Mouse (Mus musculus): ENCODE results near the gene Ahdc1. TPM values are rescaled to one million over a fixed set of nuclear protein-coding genes. Genes with fewer than 3 reads are reported as not detected.

Gene Ahdc1
- polyA plus RNA-seq, 1 experiment, result 23.7 TPM

DNA sequence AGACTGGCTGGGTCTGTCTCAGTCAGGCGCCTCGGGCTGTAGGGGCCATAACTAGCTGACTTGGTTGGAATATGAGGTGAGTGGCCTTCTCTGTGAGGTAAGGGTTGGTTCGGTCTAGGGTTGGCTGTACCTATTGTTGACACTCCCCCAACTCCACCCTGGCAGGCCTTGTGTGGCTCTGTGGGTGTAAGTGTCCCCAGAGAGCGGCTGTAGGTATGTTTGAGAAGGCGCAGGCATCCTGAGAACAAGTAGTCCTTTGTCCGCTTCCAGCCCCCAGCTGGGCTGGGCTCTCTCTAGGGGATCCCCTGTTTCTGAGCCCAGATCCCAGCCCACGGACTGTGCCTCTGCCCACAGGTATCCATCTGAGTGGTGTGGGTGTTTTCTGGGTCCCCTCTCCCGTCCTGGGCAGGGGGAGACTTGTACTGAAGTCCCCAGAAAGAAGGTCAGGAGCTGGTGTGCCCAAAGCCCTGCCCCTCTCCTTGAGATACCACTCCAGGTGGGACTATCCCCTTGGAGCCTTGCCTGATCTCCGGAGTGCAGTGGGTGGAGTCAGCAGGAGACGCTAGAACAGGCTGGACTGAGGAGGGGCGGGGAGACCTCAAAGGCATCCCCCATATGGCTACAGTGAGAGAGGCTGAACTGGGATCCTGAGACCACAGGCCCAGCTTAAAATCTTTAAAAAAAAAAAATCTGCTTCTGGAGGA is 34.9 kb downstream of the Ahdc1 start:
- Histone ChIP-seq H3K27me3 (ENCODE audit: control insufficient read depth, insufficient read depth, low read length) (no peaks in the 10 kb centered on the region), H3K36me3 (ENCODE audit: control insufficient read depth, insufficient read depth, low read length) (no peaks in the 10 kb centered on the region), H3K27ac (ENCODE audit: insufficient read depth, low read depth, low read length) (no peak overlapping the region), H3K4me3 (ENCODE audit: low read depth, low read length) (no peak overlapping the region), H3K4me1 (ENCODE audit: control insufficient read depth, insufficient read depth, insufficient read length, low read length) (peaks cover 42% of the 10 kb centered on the region)
- TF ChIP-seq CTCF (IDR thresholded peaks at IDR 0.05; ENCODE audit: extremely low read depth, insufficient read length, insufficient replicate concordance, low read depth, low read length), result no peak
- TF ChIP-seq POLR2A (IDR thresholded peaks at IDR 0.05; ENCODE audit: low read depth, low read length), result no peak
- 37% methylated on average over 11 of the region's 11 CpGs for WGBS

DNA sequence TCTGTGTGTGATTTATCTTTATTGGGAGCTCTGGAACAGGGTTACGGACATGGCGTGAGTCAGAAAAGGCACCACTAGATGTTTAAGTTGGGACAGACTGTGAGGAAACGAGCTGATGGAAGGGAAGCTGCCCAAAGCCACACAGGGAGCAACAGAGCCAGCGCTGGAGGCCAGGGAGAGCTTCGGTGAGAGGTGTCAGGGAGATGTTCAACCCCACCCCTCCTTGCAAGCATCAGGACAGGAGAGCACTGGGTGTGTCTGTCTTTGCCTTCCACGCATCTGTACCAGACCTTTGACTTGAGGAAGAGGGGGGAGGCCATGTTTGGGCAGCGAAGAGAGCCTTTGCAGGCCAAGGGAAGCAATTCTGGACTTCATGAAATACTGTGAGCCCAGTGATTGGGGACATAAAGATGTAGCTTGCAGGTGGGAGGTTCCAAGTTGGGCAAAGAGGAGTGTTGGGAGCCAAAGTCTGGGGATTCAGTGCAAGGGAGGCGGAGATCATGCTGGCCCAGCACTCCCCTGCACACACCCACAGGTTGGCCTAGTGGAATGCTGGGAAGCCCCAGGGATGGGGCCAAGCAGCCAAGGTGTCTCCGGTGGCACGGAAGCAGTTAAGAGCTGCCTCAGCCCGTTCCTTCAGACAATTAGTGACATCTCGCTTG is 35.8 kb downstream of the Ahdc1 start:
- Histone ChIP-seq H3K27ac (ENCODE audit: insufficient read depth, low read depth, low read length) (peak overlapping the region; percentile 60; the same call in 1 of the 2 replicates), H3K27me3 (ENCODE audit: control insufficient read depth, insufficient read depth, low read length) (no peaks in the 10 kb centered on the region), H3K4me1 (ENCODE audit: control insufficient read depth, insufficient read depth, insufficient read length, low read length) (peaks cover 43% of the 10 kb centered on the region), H3K4me3 (ENCODE audit: low read depth, low read length) (no peak overlapping the region), H3K36me3 (ENCODE audit: control insufficient read depth, insufficient read depth, low read length) (no peaks in the 10 kb centered on the region)
- 29% methylated on average over 12 of the region's 12 CpGs for WGBS
- no peak for TF ChIP-seq CTCF (IDR thresholded peaks at IDR 0.05; ENCODE audit: extremely low read depth, insufficient read length, insufficient replicate concordance, low read depth, low read length)
- TF ChIP-seq POLR2A (IDR thresholded peaks at IDR 0.05; ENCODE audit: low read depth, low read length), result no peak

DNA sequence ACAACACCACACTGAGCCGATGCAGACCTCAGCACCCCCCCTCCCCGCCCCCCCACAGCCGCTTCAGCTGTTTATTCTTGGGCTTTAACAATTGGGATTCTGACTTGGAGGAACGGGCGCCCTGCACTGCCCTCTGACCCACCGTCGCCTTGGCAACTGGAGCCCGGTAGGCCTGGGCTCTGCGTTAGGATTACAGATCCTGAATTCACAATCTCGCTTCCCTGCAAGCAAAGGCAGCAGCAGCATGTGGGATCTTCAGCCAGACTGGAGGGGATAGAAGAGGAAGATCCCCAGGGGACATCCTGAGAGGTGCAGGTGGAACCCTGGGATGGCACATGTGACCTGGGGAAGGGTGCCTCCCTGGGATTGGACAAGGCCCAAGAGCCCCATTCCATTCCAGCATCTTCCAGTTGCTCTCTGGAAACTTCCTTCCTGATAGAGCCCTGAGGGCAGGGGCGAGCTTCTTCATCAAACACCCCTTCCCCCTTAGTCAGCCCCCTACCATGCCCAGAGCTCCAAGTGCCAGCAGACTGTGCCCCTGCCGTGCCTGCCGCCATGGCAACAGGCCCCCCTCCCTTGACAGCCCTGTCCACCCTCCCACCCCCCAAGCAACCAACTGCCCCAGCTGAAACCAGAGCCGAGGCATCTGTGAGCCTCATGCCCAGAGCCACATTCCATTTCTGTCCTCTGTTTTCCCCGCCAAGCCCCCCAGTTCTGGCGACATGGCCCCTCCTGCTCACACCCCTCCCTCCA is 36.5 kb downstream of the Ahdc1 start:
- H3K4me3 ChIP-seq (ENCODE audit: low read depth, low read length), result no peak overlapping the region
- peaks cover 37% of the 10 kb centered on the region for H3K4me1 ChIP-seq (ENCODE audit: control insufficient read depth, insufficient read depth, insufficient read length, low read length)
- 56% methylated on average over 16 of the region's 16 CpGs for WGBS
- no peak for TF ChIP-seq CTCF (IDR thresholded peaks at IDR 0.05; ENCODE audit: extremely low read depth, insufficient read length, insufficient replicate concordance, low read depth, low read length)
- TF ChIP-seq POLR2A (IDR thresholded peaks at IDR 0.05; ENCODE audit: low read depth, low read length), result no peak
- no peaks in the 10 kb centered on the region for H3K27me3 ChIP-seq (ENCODE audit: control insufficient read depth, insufficient read depth, low read length)
- no peak overlapping the region for H3K27ac ChIP-seq (ENCODE audit: insufficient read depth, low read depth, low read length)
- no peaks in the 10 kb centered on the region for H3K36me3 ChIP-seq (ENCODE audit: control insufficient read depth, insufficient read depth, low read length)

DNA sequence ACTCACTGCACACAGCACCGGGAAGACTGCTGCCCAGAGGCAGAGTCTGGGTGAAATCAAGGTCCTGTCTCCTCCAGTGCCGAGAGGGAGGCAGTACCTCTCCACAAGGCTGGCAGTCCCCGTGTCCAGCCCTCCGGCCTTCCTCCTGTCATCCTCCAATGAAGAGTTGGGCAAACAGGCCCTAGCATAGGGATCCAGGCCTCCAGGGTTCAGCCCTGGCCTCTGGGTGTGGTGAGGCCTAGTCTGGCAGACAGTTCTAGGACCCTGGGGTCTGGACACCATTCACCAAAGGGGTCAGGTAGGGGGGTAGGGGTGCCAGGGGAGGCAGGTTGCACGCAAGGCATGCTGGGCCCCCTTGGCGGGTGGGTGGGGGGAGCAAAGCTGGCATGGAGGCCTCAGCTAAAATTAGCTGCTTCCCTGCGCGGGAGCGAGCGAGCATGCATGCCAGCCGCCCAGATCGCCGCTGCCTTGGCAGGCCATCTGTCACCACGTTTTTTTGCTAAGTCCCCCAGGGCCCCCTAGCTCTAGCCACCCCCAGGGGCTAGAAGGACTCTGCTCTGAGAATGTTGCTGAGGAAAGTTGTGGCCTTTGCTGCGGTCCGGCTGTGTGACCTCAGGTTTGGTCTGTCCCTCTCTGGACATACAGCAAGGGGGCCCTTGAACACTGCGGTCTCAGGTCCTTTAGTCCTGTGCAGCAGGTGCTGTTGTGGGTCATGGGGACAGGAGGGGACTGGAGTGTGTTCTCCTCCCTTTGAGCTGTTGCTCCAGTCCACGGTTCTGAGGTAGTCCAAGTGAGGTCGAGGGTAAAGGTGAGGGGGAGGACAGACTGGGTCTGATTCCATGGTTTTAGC is 38.2 kb downstream of the Ahdc1 start:
- H3K4me1 ChIP-seq (ENCODE audit: control insufficient read depth, insufficient read depth, insufficient read length, low read length), result peaks cover 37% of the 10 kb centered on the region
- WGBS, result 79% methylated on average over 19 of the region's 19 CpGs
- no peaks in the 10 kb centered on the region for H3K27me3 ChIP-seq (ENCODE audit: control insufficient read depth, insufficient read depth, low read length)
- no peak overlapping the region for H3K4me3 ChIP-seq (ENCODE audit: low read depth, low read length)
- H3K36me3 ChIP-seq (ENCODE audit: control insufficient read depth, insufficient read depth, low read length), result no peaks in the 10 kb centered on the region
- H3K27ac ChIP-seq (ENCODE audit: insufficient read depth, low read depth, low read length), result peak overlapping the region; percentile 52; the same call in 1 of the 2 replicates
- TF ChIP-seq CTCF (IDR thresholded peaks at IDR 0.05; ENCODE audit: extremely low read depth, insufficient read length, insufficient replicate concordance, low read depth, low read length) (no peak), POLR2A (IDR thresholded peaks at IDR 0.05; ENCODE audit: low read depth, low read length) (no peak)

DNA sequence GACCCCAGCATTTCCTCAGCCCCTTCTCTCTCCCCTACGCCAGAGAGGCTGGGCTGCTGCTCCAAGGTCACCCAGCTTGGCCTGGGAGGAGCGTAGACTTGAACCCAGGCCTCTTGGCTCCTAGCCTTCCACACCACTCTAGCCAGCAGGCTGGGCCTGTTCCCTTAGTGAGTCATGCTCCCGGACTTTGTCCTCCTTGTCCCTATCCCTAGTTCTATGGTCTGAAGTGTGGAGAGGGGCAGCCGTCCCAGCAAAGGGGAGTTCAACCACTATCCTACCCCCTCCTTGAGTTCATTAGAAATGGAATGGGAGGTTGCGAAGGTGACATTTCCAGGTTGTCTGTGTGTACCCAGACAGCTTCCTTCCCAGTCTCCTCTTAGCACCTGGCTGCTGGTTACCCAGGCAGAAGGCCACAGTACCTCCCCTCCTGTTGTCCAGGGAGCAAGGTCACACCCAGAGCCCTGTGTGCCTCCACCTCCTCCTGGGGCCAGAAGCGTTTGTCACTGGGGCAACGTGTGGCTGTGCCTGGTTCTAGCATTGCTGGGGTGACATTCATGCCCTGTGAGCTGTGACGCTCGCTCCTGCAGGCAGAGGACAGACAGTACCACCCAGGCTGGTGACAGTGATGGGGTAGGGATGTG is 39.3 kb downstream of the Ahdc1 start:
- 41% methylated on average over 9 of the region's 9 CpGs for WGBS
- Histone ChIP-seq H3K4me3 (ENCODE audit: low read depth, low read length) (no peak overlapping the region), H3K27me3 (ENCODE audit: control insufficient read depth, insufficient read depth, low read length) (no peaks in the 10 kb centered on the region), H3K27ac (ENCODE audit: insufficient read depth, low read depth, low read length) (peak overlapping the region; percentile 52), H3K4me1 (ENCODE audit: control insufficient read depth, insufficient read depth, insufficient read length, low read length) (peaks cover 44% of the 10 kb centered on the region), H3K36me3 (ENCODE audit: control insufficient read depth, insufficient read depth, low read length) (no peaks in the 10 kb centered on the region)
- TF ChIP-seq POLR2A (IDR thresholded peaks at IDR 0.05; ENCODE audit: low read depth, low read length) (no peak), CTCF (IDR thresholded peaks at IDR 0.05; ENCODE audit: extremely low read depth, insufficient read length, insufficient replicate concordance, low read depth, low read length) (no peak)

DNA sequence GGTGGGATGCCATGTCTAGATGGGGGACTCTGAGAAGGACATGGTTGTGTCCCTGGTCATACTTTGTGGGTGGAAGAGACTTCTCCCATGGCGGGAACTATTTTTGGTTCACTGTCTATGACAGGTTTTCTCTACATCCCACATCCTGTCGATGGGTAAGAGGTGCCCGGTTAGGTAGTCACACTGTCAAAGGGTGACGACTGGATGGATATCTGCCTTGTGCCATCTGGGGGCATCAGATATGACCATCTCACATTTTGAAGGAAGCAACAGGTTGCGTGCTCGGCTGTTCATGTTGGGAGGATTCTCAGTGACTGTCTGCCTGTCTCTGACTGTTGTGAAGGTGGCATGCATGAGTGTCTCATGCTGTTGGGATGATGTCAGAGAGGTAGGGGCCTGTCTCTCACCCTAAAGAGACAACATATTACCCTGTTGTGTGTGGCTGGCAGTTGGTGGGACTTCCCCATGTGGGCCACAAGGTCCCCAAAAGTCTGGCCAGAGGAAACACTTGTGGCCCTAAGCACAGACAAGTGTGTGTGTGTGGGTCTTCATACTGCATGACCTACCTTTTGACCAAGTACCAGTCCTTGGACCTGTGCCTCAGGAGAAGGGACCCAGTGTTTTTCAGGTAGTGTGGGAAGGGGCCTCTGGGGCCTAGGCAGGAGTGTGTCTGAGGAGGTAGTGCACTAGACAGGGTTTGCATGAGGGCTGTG is 39.9 kb downstream of the Ahdc1 start:
- Histone ChIP-seq H3K27ac (ENCODE audit: insufficient read depth, low read depth, low read length) (no peak overlapping the region), H3K4me1 (ENCODE audit: control insufficient read depth, insufficient read depth, insufficient read length, low read length) (peaks cover 46% of the 10 kb centered on the region), H3K36me3 (ENCODE audit: control insufficient read depth, insufficient read depth, low read length) (no peaks in the 10 kb centered on the region), H3K4me3 (ENCODE audit: low read depth, low read length) (no peak overlapping the region), H3K27me3 (ENCODE audit: control insufficient read depth, insufficient read depth, low read length) (no peaks in the 10 kb centered on the region)
- TF ChIP-seq CTCF (IDR thresholded peaks at IDR 0.05; ENCODE audit: extremely low read depth, insufficient read length, insufficient replicate concordance, low read depth, low read length) (no peak), POLR2A (IDR thresholded peaks at IDR 0.05; ENCODE audit: low read depth, low read length) (no peak)
- WGBS, result 86% methylated on average over 6 of the region's 6 CpGs
